Mouse (Mus musculus): ENCODE measurements around the gene Mefv. TPM values are rescaled to one million over a fixed set of nuclear protein-coding genes. Genes with fewer than 3 reads are reported as not detected.

Mefv gene
- polyA plus RNA-seq (2012; rRNA removed) = 0.33 and 0.47 TPM in 2 replicates

DNA sequence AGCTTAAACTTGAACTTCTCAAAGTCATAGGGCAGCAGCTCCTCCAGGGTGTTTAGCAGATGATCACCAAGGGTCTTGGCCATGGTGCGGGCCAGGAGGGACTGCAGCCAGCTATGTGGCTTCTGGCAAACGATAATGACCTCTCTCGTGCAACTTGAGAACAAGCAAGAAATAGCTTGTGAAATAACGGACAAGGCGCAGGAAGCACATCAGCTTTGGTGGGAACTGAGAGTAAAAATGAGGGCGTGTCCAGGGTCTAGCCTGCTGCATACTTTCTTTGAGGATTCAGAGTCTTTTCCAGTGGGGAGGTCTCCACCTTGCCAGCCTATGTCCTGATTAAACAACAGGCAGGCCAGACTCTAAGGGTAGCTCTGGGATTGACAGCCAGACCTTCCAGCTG lies at the start of gene Mefv:
Gene Mefv, minus strand, starts transcription at position 118 of the 400 bp plus-strand sequence.

DNA sequence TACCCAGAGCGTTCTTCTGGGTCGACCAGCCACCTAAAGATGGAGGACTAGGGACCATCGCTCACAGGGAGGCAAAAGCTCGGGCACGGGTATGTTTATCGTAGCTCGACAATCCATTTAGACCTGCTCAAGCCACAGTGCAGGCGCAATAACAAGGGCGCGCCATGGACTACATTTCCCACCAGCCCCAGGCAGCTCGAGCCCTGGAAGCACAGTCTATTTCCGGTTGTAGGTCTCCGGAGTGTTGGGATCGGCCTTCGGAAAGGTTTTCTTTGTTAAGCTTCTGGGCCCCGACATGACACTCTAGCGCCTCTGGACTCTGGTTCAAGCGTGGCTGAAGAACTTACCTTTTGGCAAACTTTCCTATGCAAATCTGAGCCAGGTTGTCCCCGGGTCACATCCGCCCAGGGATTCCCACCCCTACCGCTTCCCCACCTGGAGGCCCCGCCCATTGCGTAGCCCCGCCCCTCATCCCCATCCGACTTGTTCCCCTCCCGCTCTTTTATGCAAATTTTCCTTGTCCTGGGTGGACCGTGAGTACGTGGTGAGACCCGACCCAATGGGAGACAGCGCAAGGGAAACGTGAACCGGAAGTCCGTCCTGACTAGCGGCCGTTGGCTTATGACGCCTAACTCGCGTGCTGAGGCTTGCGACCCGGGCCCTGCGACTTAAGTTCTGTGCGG lies 25.7 kb upstream of the Mefv start, which contains the start of gene Zfp263:
Gene Zfp263, plus strand, starts transcription at position 591 of the 683 bp plus-strand sequence.

Other genes starting within 250 kb of the Mefv start
- not detected in 2 replicates for gene Olfr161, start 127.1 kb downstream of the Mefv start, polyA plus RNA-seq (2012; rRNA removed)
- 7.2 and 8.4 TPM in 2 replicates for gene Zfp263, start 26.0 kb upstream of the Mefv start, polyA plus RNA-seq (2012; rRNA removed)
- gene Olfr15, start 112.8 kb upstream of the Mefv start, polyA plus RNA-seq (2012; rRNA removed) = not detected in 2 replicates
- 0.79 and 0.84 TPM in 2 replicates for gene Zfp174, start 129.2 kb upstream of the Mefv start, polyA plus RNA-seq (2012; rRNA removed)
- 53.7 and 64.5 TPM in 2 replicates for gene Naa60, start 154.3 kb upstream of the Mefv start, polyA plus RNA-seq (2012; rRNA removed)
- gene Zfp597, start 166.5 kb upstream of the Mefv start, polyA plus RNA-seq (2012; rRNA removed) = 1.6 and 1.9 TPM in 2 replicates
- not detected in 2 replicates for gene Gm20695, start 166.6 kb upstream of the Mefv start, polyA plus RNA-seq (2012; rRNA removed)
- 9.4 and 11.5 TPM in 2 replicates for gene 1700037C18Rik, start 190.6 kb upstream of the Mefv start, polyA plus RNA-seq (2012; rRNA removed)
- 3.0 and 4.4 TPM in 2 replicates for gene Cluap1, start 190.7 kb upstream of the Mefv start, polyA plus RNA-seq (2012; rRNA removed)

Data from colon, adult 2 months (tissue).